Mouse (Mus musculus) CH12.LX (cell line): ENCODE results near the gene Rtp4.

Experiments used
- CTCF ChIP-seq, 2 experiments: IDR thresholded peaks in 1 of 2; conservative IDR thresholded peaks in 1 of 2; 2 replicates each; pipeline ENCODE4 v1.5.1; 2011 to 2012; ENCODE audit warnings: low read depth in 2 of 2, low read length in 2 of 2, improper control_type of control experiment in 1 of 2, inconsistent platforms in 1 of 2, mild to moderate bottlenecking in 1 of 2, moderate library complexity in 1 of 2
- EP300 ChIP-seq: IDR thresholded peaks from 2 replicates; pipeline ENCODE4 v1.6.1; 2011; ENCODE audit warnings: low read length, improper control_type of control experiment
- HCFC1 ChIP-seq: IDR thresholded peaks from 2 replicates; pipeline ENCODE4 v1.6.1; 2012; ENCODE audit warnings: low read depth, mild to moderate bottlenecking, inconsistent platforms, low read length, improper control_type of control experiment
- IRF4 ChIP-seq: IDR thresholded peaks from 2 replicates; pipeline ENCODE4 v1.6.1; 2014; ENCODE audit warnings: low read depth, mild to moderate bottlenecking, inconsistent platforms, low read length, improper control_type of control experiment
- RAD21 ChIP-seq: IDR thresholded peaks from 2 replicates; pipeline ENCODE4 v1.6.1; 2011; ENCODE audit warnings: low read depth, mild to moderate bottlenecking, low read length, improper control_type of control experiment, moderate library complexity
- ZKSCAN1 ChIP-seq: IDR thresholded peaks from 2 replicates; pipeline ENCODE4 v1.6.1; 2012; ENCODE audit warnings: low read depth, inconsistent platforms, low read length, improper control_type of control experiment, borderline replicate concordance

GRCm38 (mm10) chr16:23519771-23520170 lies 320 bp upstream of the Rtp4 start:
- TF ChIP-seq CTCF (conservative IDR thresholded peaks at IDR 0.05 in 1 of 2, IDR thresholded peaks at IDR 0.05 in 1 of 2; ENCODE audit: low read depth in 2 of 2, low read length in 2 of 2), result no peak
- TF ChIP-seq EP300, result no peak
- TF ChIP-seq RAD21, result no peak
- no peak for TF ChIP-seq HCFC1
- no peak for TF ChIP-seq IRF4
- TF ChIP-seq ZKSCAN1, result no peak
